Mouse (Mus musculus): ENCODE measurements around the gene Irs2. TPM values are rescaled to one million over a fixed set of nuclear protein-coding genes. Genes with fewer than 3 reads are reported as not detected.

Gene Irs2
- polyA plus RNA-seq, 1 experiment from 2014 or later = 6.2 TPM

GRCm38 (mm10) chr8:11007001-11007580, 1.2 kb downstream of the Irs2 start:
- Histone ChIP-seq H3K4me1 (peaks cover 72% of the 10 kb centered on the region), H3K4me3 (peak overlapping the region; percentile 86), H3K27ac (peak overlapping the region; percentile 97), H3K9me3 (no peaks in the 10 kb centered on the region), H3K36me3 (peaks cover 26% of the 10 kb centered on the region), H3K27me3 (ENCODE audit: insufficient read depth, poor library complexity, severe bottlenecking) (no peaks in the 10 kb centered on the region)
- DNase-seq (ENCODE audit: low spot score) = peak; percentile 94
- WGBS = under 1% methylated on average over 53 of the region's 56 CpGs

GRCm38 (mm10) chr8:11006276-11006630, 2.0 kb downstream of the Irs2 start:
- peak overlapping the region; percentile 97 for H3K27ac ChIP-seq
- no peaks in the 10 kb centered on the region for H3K9me3 ChIP-seq
- peaks cover 26% of the 10 kb centered on the region for H3K36me3 ChIP-seq
- WGBS = 82% methylated on average over 9 of the region's 9 CpGs
- no peaks in the 10 kb centered on the region for H3K27me3 ChIP-seq (ENCODE audit: insufficient read depth, poor library complexity, severe bottlenecking)
- peak overlapping the region; percentile 86 for H3K4me3 ChIP-seq
- H3K4me1 ChIP-seq = peaks cover 79% of the 10 kb centered on the region
- no peak for DNase-seq (ENCODE audit: low spot score)

- no peak for DNase-seq (ENCODE audit: low spot score)
- 79% methylated on average over 26 of the region's 26 CpGs for WGBS
These were observed 2.6 kb downstream of the Irs2 start for GRCm38 (mm10) chr8:11005460-11006275.

GRCm38 (mm10) chr8:11004781-11005459, 3.3 kb downstream of the Irs2 start:
- no peaks in the 10 kb centered on the region for H3K27me3 ChIP-seq (ENCODE audit: insufficient read depth, poor library complexity, severe bottlenecking)
- H3K4me3 ChIP-seq = peak overlapping the region; percentile 86
- peak overlapping the region; percentile 97 for H3K27ac ChIP-seq
- WGBS = 73% methylated on average over 22 of the region's 22 CpGs
- no peaks in the 10 kb centered on the region for H3K9me3 ChIP-seq
- H3K4me1 ChIP-seq = peaks cover 79% of the 10 kb centered on the region
- peaks cover 26% of the 10 kb centered on the region for H3K36me3 ChIP-seq
- DNase-seq (ENCODE audit: low spot score) = no peak

More at GRCm38 (mm10) chr8:11005460-11006275, 2.6 kb downstream of the Irs2 start:
- Histone ChIP-seq H3K9me3 (no peaks in the 10 kb centered on the region), H3K27me3 (ENCODE audit: insufficient read depth, poor library complexity, severe bottlenecking) (no peaks in the 10 kb centered on the region), H3K36me3 (peaks cover 26% of the 10 kb centered on the region), H3K4me3 (peak overlapping the region; percentile 86), H3K4me1 (peaks cover 79% of the 10 kb centered on the region), H3K27ac (peak overlapping the region; percentile 97)

GRCm38 (mm10) chr8:11003917-11004470, 4.3 kb downstream of the Irs2 start:
- Histone ChIP-seq H3K36me3 (peaks cover 26% of the 10 kb centered on the region), H3K4me3 (peak overlapping the region; percentile 86), H3K27ac (peak overlapping the region; percentile 97), H3K9me3 (no peaks in the 10 kb centered on the region), H3K27me3 (ENCODE audit: insufficient read depth, poor library complexity, severe bottlenecking) (no peaks in the 10 kb centered on the region), H3K4me1 (peaks cover 81% of the 10 kb centered on the region)
- DNase-seq (ENCODE audit: low spot score) = no peak
- 48% methylated on average over 7 of the region's 7 CpGs for WGBS

- Histone ChIP-seq H3K36me3 (peaks cover 32% of the 10 kb centered on the region), H3K4me3 (peak overlapping the region; percentile 86), H3K4me1 (peaks cover 84% of the 10 kb centered on the region), H3K9me3 (no peaks in the 10 kb centered on the region), H3K27ac (peak overlapping the region; percentile 97), H3K27me3 (ENCODE audit: insufficient read depth, poor library complexity, severe bottlenecking) (no peaks in the 10 kb centered on the region)
- no peak for DNase-seq (ENCODE audit: low spot score)
- WGBS = 35% methylated on average over 6 of the region's 6 CpGs
These were observed 5.0 kb downstream of the Irs2 start for GRCm38 (mm10) chr8:11003253-11003652.

- H3K27ac ChIP-seq = peak overlapping the region; percentile 97
- no peaks in the 10 kb centered on the region for H3K27me3 ChIP-seq (ENCODE audit: insufficient read depth, poor library complexity, severe bottlenecking)
- H3K36me3 ChIP-seq = peaks cover 36% of the 10 kb centered on the region
- peak overlapping the region; percentile 86 for H3K4me3 ChIP-seq
- 40% methylated on average over 6 of the region's 6 CpGs for WGBS
- H3K4me1 ChIP-seq = peaks cover 85% of the 10 kb centered on the region
- H3K9me3 ChIP-seq = no peaks in the 10 kb centered on the region
- no peak for DNase-seq (ENCODE audit: low spot score)
These were observed 5.4 kb downstream of the Irs2 start for GRCm38 (mm10) chr8:11002816-11003215.

- DNase-seq (ENCODE audit: low spot score) = no peak
- no peaks in the 10 kb centered on the region for H3K9me3 ChIP-seq
- no peaks in the 10 kb centered on the region for H3K27me3 ChIP-seq (ENCODE audit: insufficient read depth, poor library complexity, severe bottlenecking)
- peaks cover 44% of the 10 kb centered on the region for H3K36me3 ChIP-seq
- H3K27ac ChIP-seq = peak overlapping the region; percentile 75
- peaks cover 90% of the 10 kb centered on the region for H3K4me1 ChIP-seq
- peak overlapping the region; percentile 86 for H3K4me3 ChIP-seq
- WGBS = 5% methylated on average over 6 of the region's 6 CpGs
These were observed 7.2 kb downstream of the Irs2 start for GRCm38 (mm10) chr8:11001062-11001549.

- 80% methylated on average over 4 of the region's 4 CpGs for WGBS
- Histone ChIP-seq H3K4me1 (peaks cover 90% of the 10 kb centered on the region), H3K36me3 (peaks cover 31% of the 10 kb centered on the region), H3K27ac (peak overlapping the region; percentile 38; the same call in 1 of the 2 replicates), H3K27me3 (ENCODE audit: insufficient read depth, poor library complexity, severe bottlenecking) (no peaks in the 10 kb centered on the region), H3K9me3 (no peaks in the 10 kb centered on the region), H3K4me3 (no peak overlapping the region)
- DNase-seq (ENCODE audit: low spot score) = no peak
These were observed 8.7 kb downstream of the Irs2 start for GRCm38 (mm10) chr8:10999538-10999937.

- Histone ChIP-seq H3K4me1 (peaks cover 76% of the 10 kb centered on the region), H3K4me3 (no peak overlapping the region), H3K36me3 (peaks cover 41% of the 10 kb centered on the region), H3K27ac (peak overlapping the region; percentile 72), H3K27me3 (ENCODE audit: insufficient read depth, poor library complexity, severe bottlenecking) (no peaks in the 10 kb centered on the region), H3K9me3 (no peaks in the 10 kb centered on the region)
- WGBS = 69% methylated on average over 1 of the region's 2 CpGs
- DNase-seq (ENCODE audit: low spot score) = peak; percentile 81
These were observed 12.0 kb downstream of the Irs2 start for GRCm38 (mm10) chr8:10996247-10996646.

GRCm38 (mm10) chr8:10995756-10996155, 12.5 kb downstream of the Irs2 start:
- Histone ChIP-seq H3K4me1 (peaks cover 76% of the 10 kb centered on the region), H3K9me3 (no peaks in the 10 kb centered on the region), H3K4me3 (no peak overlapping the region), H3K27me3 (ENCODE audit: insufficient read depth, poor library complexity, severe bottlenecking) (no peaks in the 10 kb centered on the region), H3K27ac (peak overlapping the region; percentile 72), H3K36me3 (peaks cover 41% of the 10 kb centered on the region)
- WGBS = 29% methylated on average over 2 of the region's 2 CpGs
- no peak for DNase-seq (ENCODE audit: low spot score)

GRCm38 (mm10) chr8:10994390-10994954, 13.8 kb downstream of the Irs2 start:
- Histone ChIP-seq H3K27ac (peak overlapping the region; percentile 72), H3K36me3 (peaks cover 41% of the 10 kb centered on the region), H3K9me3 (no peaks in the 10 kb centered on the region), H3K4me1 (peaks cover 72% of the 10 kb centered on the region), H3K4me3 (no peak overlapping the region), H3K27me3 (ENCODE audit: insufficient read depth, poor library complexity, severe bottlenecking) (no peaks in the 10 kb centered on the region)
- no peak for DNase-seq (ENCODE audit: low spot score)
- WGBS = 84% methylated on average over 6 of the region's 6 CpGs

Measured in heart, embryonic 10.5 days (tissue).